Mouse (Mus musculus) embryonic fibroblast, embryonic 13.5 days (primary cell): ENCODE measurements at regions not wholly inside any gene's neighbourhood (a gene's known extent, or its start where the extent isn't known, plus 50 kb on each side); places are given as distances from the start of the nearest gene placed in this dataset.

Source experiments
- CTCF ChIP-seq: IDR thresholded peaks from 2 replicates; pipeline ENCODE4 v1.5.1; 2011; ENCODE audit warnings: mild to moderate bottlenecking, control low read depth, low read length, moderate library complexity, borderline replicate concordance; ENCODE audit not compliant: insufficient read depth
- POLR2A ChIP-seq: IDR thresholded peaks from 2 replicates; pipeline ENCODE4 v1.6.1; 2011; ENCODE audit warnings: low read depth, mild to moderate bottlenecking, control low read depth, low read length, moderate library complexity

- TF ChIP-seq CTCF (no peak), POLR2A (no peak)
Measured at GRCm38 (mm10) chr16:66000728-66001273, 185.7 kb downstream of the Vgll3 start.
